Mouse (Mus musculus): ENCODE measurements around the gene Btnl1. TPM values are rescaled to one million over a fixed set of nuclear protein-coding genes. Genes with fewer than 3 reads are reported as not detected.

The Btnl1 gene
- not detected in 2 replicates for polyA plus RNA-seq (2014; fragmentation: Nextera tagmentation; extraction: Ambion mirVana)

GRCm38 (mm10) chr17:34376847-34377246 lies at the start of gene Btnl1:
Btnl1 (plus strand) TSS chr17:34377132.
- Histone ChIP-seq H3K27me3 (ENCODE audit: control insufficient read depth, insufficient read depth, low read length) (no peaks in the 10 kb centered on the region), H3K9me3 (ENCODE audit: control insufficient read depth, low read length) (no peaks in the 10 kb centered on the region), H3K27ac (replicated peaks in 1 of 2; ENCODE audit: control insufficient read depth in 1 of 2, insufficient read depth in 1 of 2, low read depth in 2 of 2, low read length in 2 of 2) (no peak within 1 kb of the TSS), H3K4me1 (ENCODE audit: control insufficient read depth in 2 of 2, insufficient read depth in 2 of 2, low read length in 2 of 2) (no peaks in the 10 kb centered on the region), H3K36me3 (ENCODE audit: control insufficient read depth, insufficient read depth, low read length) (no peaks in the 10 kb centered on the region), H3K4me2 (ENCODE audit: low read length) (no peak within 1 kb of the TSS), H3K4me3 (ENCODE audit: control insufficient read depth in 1 of 2, insufficient read depth in 1 of 2, low read depth in 1 of 2, low read length in 2 of 2) (no peak within 1 kb of the TSS), H3K9ac (ENCODE audit: low read length) (no peak within 1 kb of the TSS)
- WGBS: 60% methylated on average over 2 of the region's 2 CpGs
- no peak for ATAC-seq (ENCODE audit: insufficient number of reproducible peaks, insufficient read depth, low FRiP score, low read depth)

GRCm38 (mm10) chr17:34329807-34330206 lies 47.1 kb upstream of the Btnl1 start:
- no peaks in the 10 kb centered on the region for H3K9me3 ChIP-seq (ENCODE audit: control insufficient read depth, low read length)
- H3K9ac ChIP-seq (ENCODE audit: low read length): no peak overlapping the region
- WGBS: 50% methylated on average over 2 of the region's 2 CpGs
- ATAC-seq (ENCODE audit: insufficient number of reproducible peaks, insufficient read depth, low FRiP score, low read depth): no peak
- no peaks in the 10 kb centered on the region for H3K4me1 ChIP-seq (ENCODE audit: control insufficient read depth in 2 of 2, insufficient read depth in 2 of 2, low read length in 2 of 2)
- no peak overlapping the region for H3K4me2 ChIP-seq (ENCODE audit: low read length)
- H3K4me3 ChIP-seq (ENCODE audit: control insufficient read depth in 1 of 2, insufficient read depth in 1 of 2, low read depth in 1 of 2, low read length in 2 of 2): no peak overlapping the region
- H3K36me3 ChIP-seq (ENCODE audit: control insufficient read depth, insufficient read depth, low read length): no peaks in the 10 kb centered on the region
- H3K27me3 ChIP-seq (ENCODE audit: control insufficient read depth, insufficient read depth, low read length): no peaks in the 10 kb centered on the region
- no peak overlapping the region for H3K27ac ChIP-seq (replicated peaks in 1 of 2; ENCODE audit: control insufficient read depth in 1 of 2, insufficient read depth in 1 of 2, low read depth in 2 of 2, low read length in 2 of 2)

- Histone ChIP-seq H3K9ac (ENCODE audit: low read length) (no peak overlapping the region), H3K4me3 (ENCODE audit: control insufficient read depth in 1 of 2, insufficient read depth in 1 of 2, low read depth in 1 of 2, low read length in 2 of 2) (no peak overlapping the region), H3K27me3 (ENCODE audit: control insufficient read depth, insufficient read depth, low read length) (0 out of 2 replicates have a peak, but pooled peaks cover 4% of the 10 kb centered on the region), H3K9me3 (ENCODE audit: control insufficient read depth, low read length) (no peaks in the 10 kb centered on the region), H3K27ac (replicated peaks in 1 of 2; ENCODE audit: control insufficient read depth in 1 of 2, insufficient read depth in 1 of 2, low read depth in 2 of 2, low read length in 2 of 2) (no peak overlapping the region), H3K4me2 (ENCODE audit: low read length) (no peak overlapping the region), H3K36me3 (ENCODE audit: control insufficient read depth, insufficient read depth, low read length) (no peaks in the 10 kb centered on the region), H3K4me1 (ENCODE audit: control insufficient read depth in 2 of 2, insufficient read depth in 2 of 2, low read length in 2 of 2) (no peaks in the 10 kb centered on the region)
- no peak for ATAC-seq (ENCODE audit: insufficient number of reproducible peaks, insufficient read depth, low FRiP score, low read depth)
- WGBS: 85% methylated on average over 1 of the region's 1 CpGs
Measured at GRCm38 (mm10) chr17:34331200-34331599, 45.7 kb upstream of the Btnl1 start.

- 0 out of 2 replicates have a peak, but pooled peaks cover 7% of the 10 kb centered on the region for H3K27me3 ChIP-seq (ENCODE audit: control insufficient read depth, insufficient read depth, low read length)
- H3K36me3 ChIP-seq (ENCODE audit: control insufficient read depth, insufficient read depth, low read length): no peaks in the 10 kb centered on the region
- no peaks in the 10 kb centered on the region for H3K4me1 ChIP-seq (ENCODE audit: control insufficient read depth in 2 of 2, insufficient read depth in 2 of 2, low read length in 2 of 2)
- 58% methylated on average over 3 of the region's 3 CpGs for WGBS
- no peak overlapping the region for H3K9ac ChIP-seq (ENCODE audit: low read length)
- H3K27ac ChIP-seq (replicated peaks in 1 of 2; ENCODE audit: control insufficient read depth in 1 of 2, insufficient read depth in 1 of 2, low read depth in 2 of 2, low read length in 2 of 2): no peak overlapping the region
- H3K9me3 ChIP-seq (ENCODE audit: control insufficient read depth, low read length): no peaks in the 10 kb centered on the region
- no peak overlapping the region for H3K4me3 ChIP-seq (ENCODE audit: control insufficient read depth in 1 of 2, insufficient read depth in 1 of 2, low read depth in 1 of 2, low read length in 2 of 2)
- no peak for ATAC-seq (ENCODE audit: insufficient number of reproducible peaks, insufficient read depth, low FRiP score, low read depth)
- no peak overlapping the region for H3K4me2 ChIP-seq (ENCODE audit: low read length)
Measured at GRCm38 (mm10) chr17:34340619-34341402, 36.1 kb upstream of the Btnl1 start.

GRCm38 (mm10) chr17:34344882-34345281 lies 32.0 kb upstream of the Btnl1 start:
- H3K27me3 ChIP-seq (ENCODE audit: control insufficient read depth, insufficient read depth, low read length): 0 out of 2 replicates have a peak, but pooled peaks cover 7% of the 10 kb centered on the region
- no peaks in the 10 kb centered on the region for H3K9me3 ChIP-seq (ENCODE audit: control insufficient read depth, low read length)
- ATAC-seq (ENCODE audit: insufficient number of reproducible peaks, insufficient read depth, low FRiP score, low read depth): no peak
- H3K27ac ChIP-seq (replicated peaks in 1 of 2; ENCODE audit: control insufficient read depth in 1 of 2, insufficient read depth in 1 of 2, low read depth in 2 of 2, low read length in 2 of 2): no peak overlapping the region
- no peaks in the 10 kb centered on the region for H3K36me3 ChIP-seq (ENCODE audit: control insufficient read depth, insufficient read depth, low read length)
- no peak overlapping the region for H3K4me2 ChIP-seq (ENCODE audit: low read length)
- no peak overlapping the region for H3K9ac ChIP-seq (ENCODE audit: low read length)
- WGBS: 82% methylated on average over 4 of the region's 4 CpGs
- H3K4me1 ChIP-seq (ENCODE audit: control insufficient read depth in 2 of 2, insufficient read depth in 2 of 2, low read length in 2 of 2): no peaks in the 10 kb centered on the region
- H3K4me3 ChIP-seq (ENCODE audit: control insufficient read depth in 1 of 2, insufficient read depth in 1 of 2, low read depth in 1 of 2, low read length in 2 of 2): no peak overlapping the region

GRCm38 (mm10) chr17:34345486-34345885 lies 31.4 kb upstream of the Btnl1 start:
- H3K4me2 ChIP-seq (ENCODE audit: low read length): no peak overlapping the region
- no peak for ATAC-seq (ENCODE audit: insufficient number of reproducible peaks, insufficient read depth, low FRiP score, low read depth)
- H3K27ac ChIP-seq (replicated peaks in 1 of 2; ENCODE audit: control insufficient read depth in 1 of 2, insufficient read depth in 1 of 2, low read depth in 2 of 2, low read length in 2 of 2): no peak overlapping the region
- H3K9me3 ChIP-seq (ENCODE audit: control insufficient read depth, low read length): no peaks in the 10 kb centered on the region
- 72% methylated on average over 7 of the region's 7 CpGs for WGBS
- H3K4me1 ChIP-seq (ENCODE audit: control insufficient read depth in 2 of 2, insufficient read depth in 2 of 2, low read length in 2 of 2): no peaks in the 10 kb centered on the region
- no peak overlapping the region for H3K4me3 ChIP-seq (ENCODE audit: control insufficient read depth in 1 of 2, insufficient read depth in 1 of 2, low read depth in 1 of 2, low read length in 2 of 2)
- 0 out of 2 replicates have a peak, but pooled peaks cover 7% of the 10 kb centered on the region for H3K27me3 ChIP-seq (ENCODE audit: control insufficient read depth, insufficient read depth, low read length)
- H3K36me3 ChIP-seq (ENCODE audit: control insufficient read depth, insufficient read depth, low read length): no peaks in the 10 kb centered on the region
- H3K9ac ChIP-seq (ENCODE audit: low read length): no peak overlapping the region

GRCm38 (mm10) chr17:34346041-34346440 lies 30.9 kb upstream of the Btnl1 start:
- no peak for ATAC-seq (ENCODE audit: insufficient number of reproducible peaks, insufficient read depth, low FRiP score, low read depth)
- no peak overlapping the region for H3K27ac ChIP-seq (replicated peaks in 1 of 2; ENCODE audit: control insufficient read depth in 1 of 2, insufficient read depth in 1 of 2, low read depth in 2 of 2, low read length in 2 of 2)
- H3K4me2 ChIP-seq (ENCODE audit: low read length): no peak overlapping the region
- WGBS: 63% methylated on average over 3 of the region's 3 CpGs
- H3K4me1 ChIP-seq (ENCODE audit: control insufficient read depth in 2 of 2, insufficient read depth in 2 of 2, low read length in 2 of 2): no peaks in the 10 kb centered on the region
- H3K9me3 ChIP-seq (ENCODE audit: control insufficient read depth, low read length): no peaks in the 10 kb centered on the region
- no peaks in the 10 kb centered on the region for H3K36me3 ChIP-seq (ENCODE audit: control insufficient read depth, insufficient read depth, low read length)
- 0 out of 2 replicates have a peak, but pooled peaks cover 7% of the 10 kb centered on the region for H3K27me3 ChIP-seq (ENCODE audit: control insufficient read depth, insufficient read depth, low read length)
- H3K9ac ChIP-seq (ENCODE audit: low read length): no peak overlapping the region
- no peak overlapping the region for H3K4me3 ChIP-seq (ENCODE audit: control insufficient read depth in 1 of 2, insufficient read depth in 1 of 2, low read depth in 1 of 2, low read length in 2 of 2)

Measured in heart, embryonic 14.5 days (tissue).